Mouse (Mus musculus) layer of hippocampus, postnatal 10 days (tissue): ENCODE data around the gene Nfic. TPM values are rescaled to one million over a fixed set of nuclear protein-coding genes. Genes with fewer than 3 reads are reported as not detected.

Experiments
- DNase-seq, 2 experiments: peaks; one replicate each; pipeline ENCODE4 v3.0.0; 2021; ENCODE audit warnings: low spot score in 2 of 2
- total RNA-seq, 2 experiments: library from RNA; stranded (reverse); gene quantifications; 2 replicates each; pipeline ENCODE4 v1.2.3; 2021

Gene Nfic
- total RNA-seq, 2 experiments from 2014 or later = 51.2 to 55.8 TPM

DNA sequence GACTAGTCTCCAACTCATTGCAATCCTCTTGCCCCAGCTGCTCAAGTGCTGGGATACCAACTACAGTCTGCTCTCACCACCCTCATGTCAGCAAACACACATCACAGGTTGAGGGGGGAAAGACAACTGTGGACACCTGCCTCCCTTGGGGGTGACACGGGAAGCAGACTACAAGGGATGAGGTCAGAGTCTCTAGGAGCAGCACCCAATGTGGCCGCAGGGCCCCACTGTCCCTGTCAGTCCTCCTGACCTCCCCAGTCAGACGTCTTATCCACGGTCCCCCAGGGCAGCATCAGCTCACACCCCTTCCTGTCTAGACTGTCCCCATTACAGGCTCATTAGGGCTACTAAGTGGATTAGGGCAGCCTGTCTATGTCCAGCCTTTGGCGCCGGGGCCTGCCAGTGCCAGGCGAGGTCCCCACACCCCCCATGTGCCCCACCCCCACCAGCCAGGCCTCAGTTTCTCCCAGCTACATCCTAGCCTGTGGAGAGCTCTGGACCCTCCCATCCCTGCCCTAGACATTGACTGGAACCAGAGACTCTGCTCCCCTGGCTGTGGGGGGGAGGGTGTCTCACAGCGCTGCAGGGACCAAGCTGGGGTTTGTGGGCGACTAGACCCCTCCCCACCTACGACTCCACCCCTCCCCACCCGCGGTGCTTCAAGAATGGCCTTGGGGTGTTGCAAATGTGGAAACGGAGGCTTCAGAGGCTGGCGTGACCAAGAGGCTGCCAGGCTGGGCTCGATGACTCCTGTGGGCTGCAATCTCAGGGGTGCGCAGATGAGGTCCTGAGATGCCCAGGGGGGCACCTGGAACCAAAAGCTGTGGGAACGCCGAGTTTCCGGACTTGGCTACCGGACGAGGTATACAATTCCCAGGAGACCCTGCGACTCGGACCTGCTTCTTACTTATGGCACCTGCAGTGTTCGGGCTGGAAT is 48.7 kb downstream of the Nfic start:
- DNase-seq = no peak

- peak in 1 of 2 experiments; percentile 74 for DNase-seq
These were observed 49.7 kb downstream of the Nfic start for GRCm38 (mm10) chr10:81405588-81406201.

DNA sequence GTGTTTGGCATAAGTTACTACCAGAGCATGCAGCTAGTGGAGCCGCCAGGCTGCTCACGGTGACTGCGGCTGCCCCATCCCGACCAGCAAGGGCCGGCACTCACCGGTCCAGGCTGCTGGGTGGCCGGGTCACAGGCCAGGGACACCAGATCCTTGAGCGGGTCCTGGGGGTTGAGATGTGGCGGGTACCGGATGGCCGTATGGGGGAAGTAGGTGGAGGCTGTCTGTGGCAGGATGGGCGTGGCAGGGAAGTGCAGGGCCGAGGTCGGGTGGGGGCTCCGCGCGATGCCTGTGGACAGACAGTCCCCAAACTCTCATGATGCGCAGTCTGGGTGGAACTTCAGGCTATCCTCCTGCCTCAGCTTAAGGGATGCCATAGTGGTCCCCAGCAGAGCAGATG is 50.7 kb downstream of the Nfic start:
- no peak for DNase-seq

- no peak for DNase-seq
These were observed 51.4 kb downstream of the Nfic start for GRCm38 (mm10) chr10:81404082-81404481.

DNA sequence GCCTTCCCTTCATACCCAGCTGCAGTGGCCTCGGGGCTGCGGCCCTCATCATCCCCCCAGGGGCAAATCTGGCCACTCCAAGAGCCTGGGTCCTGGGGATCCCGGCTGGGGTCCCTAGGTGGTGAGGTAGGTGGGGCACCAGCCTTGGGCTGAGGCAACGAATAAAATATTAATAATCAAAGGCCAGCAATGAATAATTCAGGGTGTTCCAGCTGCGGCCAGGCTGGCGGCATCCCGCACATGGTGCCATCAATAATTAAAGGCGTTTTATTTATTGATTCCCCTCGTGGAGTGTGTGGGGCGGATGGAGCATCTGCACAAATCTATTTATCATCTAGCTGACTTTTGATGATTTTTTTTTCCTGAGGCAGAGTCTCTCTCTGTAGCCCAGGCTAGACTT is 51.9 kb downstream of the Nfic start:
- DNase-seq = no peak

DNA sequence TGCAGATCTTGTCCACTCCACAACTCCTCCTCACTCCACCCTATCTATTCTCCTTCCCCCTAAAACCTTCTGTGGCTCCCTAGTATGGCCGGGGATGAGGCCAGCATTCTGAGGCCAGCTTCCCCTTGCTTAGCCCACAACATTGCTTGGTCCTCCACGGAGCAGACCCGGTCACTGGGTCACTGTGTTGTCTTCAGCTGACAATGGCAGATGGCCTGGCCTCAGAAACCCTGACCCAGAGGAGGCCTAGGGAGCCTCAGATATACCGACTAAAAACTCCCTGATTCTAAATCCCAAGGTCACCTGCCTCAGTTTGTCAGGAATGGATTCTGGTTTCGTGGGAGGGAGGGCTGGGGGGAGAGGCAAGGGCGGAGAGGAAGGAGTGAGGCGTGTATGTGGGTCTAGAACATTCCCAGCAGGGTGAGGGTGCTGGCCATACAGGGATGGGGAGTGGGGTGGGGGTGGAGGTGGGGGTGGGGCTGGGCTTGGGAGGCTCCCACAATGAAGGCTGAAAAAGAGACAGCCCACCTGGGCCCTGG is 53.1 kb downstream of the Nfic start:
- no peak for DNase-seq

- peak in 1 of 2 experiments; percentile 68 for DNase-seq
These were observed 53.8 kb downstream of the Nfic start for GRCm38 (mm10) chr10:81401521-81402226.

DNA sequence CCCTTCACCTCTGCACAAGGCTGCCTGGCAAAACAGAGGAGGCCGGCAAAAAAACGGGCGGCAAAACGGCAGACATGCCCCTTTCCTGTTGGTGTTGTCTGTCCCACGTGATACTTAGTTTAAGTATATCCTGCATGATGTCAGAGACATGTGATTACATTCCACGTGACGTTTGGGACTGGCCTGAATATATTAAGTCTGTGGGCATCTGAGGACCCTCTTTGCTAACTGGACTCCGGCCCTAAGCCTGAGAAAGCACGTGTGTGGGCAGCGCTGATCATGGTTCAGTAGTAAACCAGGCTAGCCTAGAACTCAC is 54.3 kb downstream of the Nfic start:
- DNase-seq = no peak

DNA sequence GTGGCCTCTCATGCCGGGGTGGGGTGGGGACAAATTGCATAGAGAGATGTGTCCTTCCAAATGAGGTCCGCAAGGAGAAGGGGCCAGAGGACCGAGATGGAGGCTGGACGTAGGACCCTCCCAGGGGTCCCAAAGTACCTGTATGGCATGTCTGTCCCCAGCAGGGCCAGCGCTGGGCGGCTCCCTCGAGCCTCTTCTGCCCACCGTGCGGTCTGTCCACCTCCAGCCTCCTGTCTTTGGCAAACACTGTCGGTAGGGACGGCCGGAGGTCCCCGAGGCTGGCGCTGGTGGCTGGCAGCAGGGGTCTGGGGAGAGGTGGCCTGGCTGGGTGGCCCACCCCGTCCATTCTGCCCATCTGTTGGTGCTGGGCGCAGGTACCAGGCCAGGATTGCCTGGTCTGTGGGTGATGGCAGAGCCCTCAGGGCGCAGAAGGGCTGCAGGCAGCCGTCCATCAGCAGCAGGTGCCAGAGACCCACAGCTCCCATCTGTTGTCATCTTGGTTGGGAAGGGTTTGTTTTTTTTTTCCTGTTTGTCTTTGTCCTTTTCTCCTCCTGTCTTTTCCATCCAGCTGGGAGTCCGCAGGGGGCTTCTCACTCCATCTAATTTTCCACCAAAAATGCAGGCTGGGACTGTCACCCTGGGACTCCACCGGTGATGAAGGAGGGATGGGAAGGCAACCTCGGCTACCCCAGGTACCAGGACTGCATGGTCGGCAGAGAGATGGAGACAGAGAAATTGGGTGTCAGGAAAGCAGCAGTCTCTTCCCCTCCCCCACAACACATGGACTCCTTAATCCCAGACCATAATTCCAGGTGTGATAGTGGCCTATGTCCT is 54.8 kb downstream of the Nfic start:
- DNase-seq = no peak

GRCm38 (mm10) chr10:81399798-81400308 is 55.6 kb downstream of the Nfic start:
- DNase-seq = no peak

DNA sequence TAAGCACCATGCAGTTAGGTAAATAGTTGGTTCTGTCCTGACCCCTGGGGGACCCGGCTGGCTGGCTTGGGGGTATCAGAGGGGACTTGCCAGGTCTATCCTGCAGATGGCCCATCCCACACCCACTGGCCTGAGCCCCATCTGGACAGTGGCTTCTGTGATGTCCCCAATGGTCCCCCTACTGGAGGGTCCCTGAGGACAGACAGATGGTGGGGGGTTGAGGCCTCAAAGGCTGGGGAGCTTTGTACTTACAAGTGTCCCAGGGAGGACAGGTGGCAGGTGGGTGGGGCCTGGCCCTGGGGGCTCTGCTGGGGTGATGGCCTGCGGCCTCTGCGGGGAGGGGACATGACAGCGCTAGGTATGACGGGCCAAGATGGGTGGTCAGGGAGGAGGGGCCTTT is 56.1 kb downstream of the Nfic start:
- no peak for DNase-seq

- no peak for DNase-seq
These were observed 58.7 kb downstream of the Nfic start for GRCm38 (mm10) chr10:81396749-81397148.

- DNase-seq = no peak
These were observed 59.6 kb downstream of the Nfic start for GRCm38 (mm10) chr10:81395865-81396264.

DNA sequence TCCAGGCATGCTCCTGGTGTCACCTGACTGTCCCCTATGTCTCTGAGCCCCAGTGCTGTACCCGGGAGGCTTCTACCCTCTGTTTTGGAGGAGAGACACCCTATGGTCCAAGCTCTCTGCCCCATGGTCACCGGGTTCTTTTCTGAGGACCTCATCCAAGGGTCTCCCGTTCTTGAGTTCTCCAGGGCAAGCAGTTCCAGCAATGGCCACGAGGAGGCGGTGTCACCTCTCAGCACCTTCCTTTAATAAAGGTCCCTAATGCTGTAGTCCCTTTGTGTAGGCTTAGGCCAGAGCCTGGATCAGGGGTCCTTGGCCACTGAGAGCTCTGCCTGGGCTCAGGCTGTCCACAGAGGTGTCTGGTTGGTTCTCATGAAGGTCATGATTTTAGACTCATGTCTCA is 60.3 kb downstream of the Nfic start:
- peak; percentile 83 to 85 for DNase-seq

DNA sequence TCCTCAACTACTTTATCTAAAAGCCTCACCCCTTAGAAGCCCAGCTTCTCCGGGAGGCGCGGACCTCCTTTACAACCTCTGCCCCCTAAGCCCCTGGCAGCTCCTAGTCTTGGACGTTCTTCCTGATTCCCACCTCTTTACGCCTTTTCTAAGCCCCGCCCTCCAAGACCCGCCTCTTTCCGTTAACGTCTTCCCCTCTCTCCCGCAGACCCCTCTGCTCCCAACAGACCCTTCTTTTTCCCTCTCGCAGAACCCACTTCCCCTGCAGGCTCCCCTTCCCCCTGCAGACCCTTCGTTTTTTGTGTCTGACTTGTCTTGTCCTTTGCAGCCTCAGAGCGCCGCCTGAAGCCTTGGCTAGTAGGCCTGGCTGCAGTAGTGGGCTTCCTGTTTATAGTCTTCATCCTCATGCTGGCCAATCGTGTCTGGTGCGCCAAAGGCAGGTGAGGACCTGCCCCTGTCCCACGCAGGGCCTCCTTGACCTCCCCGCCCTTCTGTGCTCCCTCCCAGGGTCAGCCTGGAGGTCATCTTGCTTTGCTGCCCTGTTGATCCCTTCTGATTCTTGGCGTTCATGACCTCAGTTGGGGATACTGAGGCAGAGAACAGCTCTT is 61.9 kb downstream of the Nfic start:
- no peak for DNase-seq

DNA sequence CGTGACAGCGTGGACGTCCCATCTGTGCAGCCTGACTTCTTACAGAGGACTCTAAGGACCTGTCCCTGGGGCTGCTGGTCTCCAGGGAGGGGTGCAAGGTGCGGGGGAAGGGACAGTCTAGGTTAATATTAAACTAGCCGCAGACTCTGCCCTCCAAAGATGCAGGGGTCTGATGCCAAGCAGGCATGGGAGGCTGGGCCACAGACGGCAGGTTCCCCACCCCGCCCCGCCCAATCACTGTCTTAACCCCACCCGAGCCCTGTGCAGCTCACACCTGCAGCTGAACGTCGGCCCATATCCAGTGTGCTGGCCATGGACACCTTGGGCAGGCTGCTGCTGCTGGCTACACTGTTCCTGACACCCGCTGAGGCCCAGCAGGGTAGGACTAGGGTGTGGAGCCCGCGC is 62.7 kb downstream of the Nfic start, which contains the start of gene Smim24:
TSS of gene Smim24 (plus strand) at position 271 of the 405 bp plus-strand sequence.
- DNase-seq = no peak

DNA sequence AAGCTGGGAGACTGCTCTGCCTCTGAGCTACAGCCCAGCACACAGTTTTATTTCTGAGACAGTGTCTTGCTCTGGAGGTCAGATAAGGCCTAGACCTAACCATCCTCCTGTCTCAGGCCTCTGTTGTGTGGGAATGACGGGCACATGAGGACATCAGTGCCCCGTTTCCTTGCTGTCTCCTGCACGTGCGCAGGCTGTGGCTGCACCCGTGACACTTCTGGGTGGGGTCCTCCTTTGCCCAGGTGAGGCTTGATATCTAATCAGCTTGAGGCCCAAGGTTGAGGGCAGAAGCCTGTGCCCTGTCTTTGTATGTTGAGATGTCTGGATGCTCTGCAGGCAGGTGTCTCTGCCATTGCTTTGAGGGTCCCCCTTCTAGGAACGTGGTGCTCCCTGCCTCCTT is 63.2 kb downstream of the Nfic start:
- no peak for DNase-seq

GRCm38 (mm10) chr10:81390678-81390965 is 64.8 kb downstream of the Nfic start:
- no peak for DNase-seq

DNA sequence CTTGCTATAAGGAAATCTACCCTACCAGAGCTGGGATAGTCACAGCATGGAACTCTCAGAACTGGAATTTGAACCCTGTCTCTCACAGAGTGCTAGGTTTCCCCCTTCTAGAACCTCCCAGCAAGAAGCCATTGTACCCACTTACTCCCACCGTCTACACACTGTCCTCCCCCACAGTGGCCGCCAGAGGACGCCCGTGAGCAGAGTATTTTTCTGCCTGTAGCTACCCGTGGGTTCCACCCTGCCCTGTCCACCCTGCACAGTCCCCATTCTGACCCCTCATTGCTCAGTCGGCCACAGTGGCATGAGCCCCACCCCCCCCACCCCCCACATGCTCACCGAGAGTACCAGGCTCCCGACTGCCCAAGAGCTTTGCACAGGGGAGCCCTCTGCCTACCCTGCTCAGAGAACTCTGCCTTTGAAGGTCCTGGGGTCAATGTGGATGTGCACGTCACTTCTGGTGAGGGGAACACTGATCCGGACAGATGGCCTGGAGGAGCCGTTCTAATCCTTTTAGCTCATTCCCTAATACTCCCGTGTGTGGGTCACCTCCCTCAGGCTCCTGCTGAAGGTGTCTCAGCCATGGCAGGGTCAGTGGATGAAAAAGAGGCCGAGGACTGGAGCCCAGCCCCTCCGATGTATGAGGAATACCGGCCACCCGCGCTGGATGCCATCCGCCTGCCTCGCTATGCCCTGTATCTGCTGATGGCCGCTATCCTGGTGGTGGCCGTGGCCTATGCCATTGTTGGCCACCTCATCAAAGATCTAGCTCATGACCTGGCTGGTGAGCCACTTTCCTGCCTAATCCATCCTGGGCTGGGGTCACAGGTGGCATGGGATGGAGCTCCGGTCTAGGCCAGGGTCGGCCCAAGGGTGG is 65.4 kb downstream of the Nfic start:
- peak; percentile 88 for DNase-seq
